Mouse (Mus musculus): ENCODE results near the gene Olfr628.
"Not testable (repeated sequence)": the region's sequence is repeated elsewhere in the genome, so short reads cannot be mapped to it uniquely, and the experiment has no call there.

Gene Olfr628

GRCm38 (mm10) chr7:103730074-103730473 lies at the start of gene Olfr628:
TSS of gene Olfr628 (plus strand) at chr7:103730374.
- no peak for DNase-seq

- DNase-seq, result no peak
These were observed 47.8 kb upstream of the Olfr628 start, which contains the start of gene Olfr625-ps1 for GRCm38 (mm10) chr7:103682420-103682819. TSS of gene Olfr625-ps1 (plus strand) at chr7:103682720.

- no peak for DNase-seq
These were observed 30.7 kb upstream of the Olfr628 start for GRCm38 (mm10) chr7:103699469-103699868.

GRCm38 (mm10) chr7:103712024-103712423 lies 18.1 kb upstream of the Olfr628 start:
- DNase-seq, result no peak

GRCm38 (mm10) chr7:103714371-103714770 lies 15.8 kb upstream of the Olfr628 start, which contains the start of gene Olfr243:
TSS of gene Olfr243 (plus strand) at chr7:103714671.
- no peak for DNase-seq

- DNase-seq, result not testable (repeated sequence)
These were observed 13.8 kb upstream of the Olfr628 start for GRCm38 (mm10) chr7:103716398-103716797.

GRCm38 (mm10) chr7:103744843-103745242 lies 14.7 kb downstream of the Olfr628 start, which contains the start of gene Olfr629:
TSS of gene Olfr629 (minus strand) at chr7:103744943.
- DNase-seq, result no peak

- no peak for DNase-seq
These were observed 27.1 kb downstream of the Olfr628 start, which contains the start of gene Olfr630 for GRCm38 (mm10) chr7:103757233-103757632. TSS of gene Olfr630 (minus strand) at chr7:103757333.

GRCm38 (mm10) chr7:103762212-103762611 lies 32.0 kb downstream of the Olfr628 start:
- not testable (repeated sequence) for DNase-seq

- DNase-seq, result not testable (repeated sequence)
These were observed 37.5 kb downstream of the Olfr628 start for GRCm38 (mm10) chr7:103767687-103768086.

- DNase-seq, result no peak
These were observed 41.3 kb downstream of the Olfr628 start, which contains the start of gene Olfr69 for GRCm38 (mm10) chr7:103771494-103771893. TSS of gene Olfr69 (minus strand) at chr7:103771594.

- not testable (repeated sequence) for DNase-seq
These were observed 47.5 kb downstream of the Olfr628 start for GRCm38 (mm10) chr7:103777652-103778051.

GRCm38 (mm10) chr7:103779598-103779997 lies 49.4 kb downstream of the Olfr628 start, which contains the start of gene Olfr68:
TSS of gene Olfr68 (minus strand) at chr7:103779698.
- DNase-seq, result no peak

All from right cerebral cortex, postnatal 4 days (tissue).